Mouse (Mus musculus): ENCODE results near the gene Rasa2. TPM values are rescaled to one million over a fixed set of nuclear protein-coding genes. Genes with fewer than 3 reads are reported as not detected.

Gene Rasa2
- total and polyA plus RNA-seq, 2 experiments from 2014 or later, result 14.0 to 23.2 TPM

DNA sequence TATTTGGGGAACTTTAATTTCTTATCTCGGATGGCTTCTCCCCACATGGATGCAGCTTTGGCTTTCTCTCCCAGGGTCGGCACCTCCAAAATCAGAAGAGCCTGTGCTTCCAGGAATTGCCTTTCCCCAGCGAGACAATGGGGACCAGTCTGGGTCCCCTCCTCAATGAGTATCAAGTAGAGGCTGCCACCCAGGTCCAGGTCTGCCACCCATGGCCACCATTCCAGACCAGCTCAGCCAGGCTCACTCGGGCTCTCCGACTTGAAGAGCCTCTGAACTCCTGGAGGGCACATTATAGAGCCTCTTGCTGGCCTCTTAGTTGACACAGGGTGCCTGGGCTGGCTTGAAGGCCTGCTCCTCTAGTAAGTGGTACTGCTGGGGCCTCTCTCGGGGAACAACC, 97.9 kb downstream of the Rasa2 start:
- Histone ChIP-seq H3K9ac (no peak overlapping the region), H3K27me3 (ENCODE audit: insufficient read depth, low read length) (no peaks in the 10 kb centered on the region), H3K4me3 (ENCODE audit: low read depth, low read length) (no peak overlapping the region), H3K4me1 (ENCODE audit: insufficient read depth) (0 out of 2 replicates have a peak, but pooled peaks cover 3% of the 10 kb centered on the region), H3K27ac (ENCODE audit: low read depth, low read length) (no peak overlapping the region), H3K36me3 (ENCODE audit: insufficient read depth) (no peaks in the 10 kb centered on the region), H3K4me2 (ENCODE audit: low read depth) (no peak overlapping the region), H3K9me3 (ENCODE audit: low read length) (no peaks in the 10 kb centered on the region)
- no peak for TF ChIP-seq CTCF (IDR thresholded peaks at IDR 0.05; ENCODE audit: low read depth)
- 87% methylated on average over 6 of the region's 6 CpGs for WGBS
- DNase-seq (no peak), ATAC-seq (no peak)

DNA sequence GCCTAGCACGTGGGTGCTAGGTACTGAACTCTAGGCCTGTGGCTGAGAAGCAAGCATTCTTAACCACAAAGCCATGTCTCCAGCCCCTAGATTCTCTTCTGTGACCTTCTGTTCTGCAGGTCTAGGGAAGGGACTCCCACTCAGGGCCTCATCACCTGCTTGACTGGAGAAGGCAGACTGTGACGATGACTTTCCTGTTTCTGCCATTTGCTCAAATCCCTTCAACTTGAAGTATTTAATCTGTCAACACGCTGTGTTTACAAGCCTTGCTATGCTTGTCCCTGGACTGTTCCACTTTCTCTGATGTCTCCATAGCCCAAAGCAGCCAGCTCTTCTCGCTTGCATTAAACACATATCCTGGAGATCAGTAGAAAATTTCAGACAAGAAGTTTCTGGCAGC, 98.9 kb downstream of the Rasa2 start:
- Histone ChIP-seq H3K27me3 (ENCODE audit: insufficient read depth, low read length) (no peaks in the 10 kb centered on the region), H3K9me3 (ENCODE audit: low read length) (no peaks in the 10 kb centered on the region), H3K27ac (ENCODE audit: low read depth, low read length) (no peak overlapping the region), H3K4me2 (ENCODE audit: low read depth) (no peak overlapping the region), H3K36me3 (ENCODE audit: insufficient read depth) (no peaks in the 10 kb centered on the region), H3K4me3 (ENCODE audit: low read depth, low read length) (no peak overlapping the region), H3K4me1 (ENCODE audit: insufficient read depth) (0 out of 2 replicates have a peak, but pooled peaks cover 3% of the 10 kb centered on the region), H3K9ac (no peak overlapping the region)
- WGBS, result 71% methylated on average over 4 of the region's 4 CpGs
- no peak for TF ChIP-seq CTCF (IDR thresholded peaks at IDR 0.05; ENCODE audit: low read depth)
- ATAC-seq, result no peak
- DNase-seq, result no peak

DNA sequence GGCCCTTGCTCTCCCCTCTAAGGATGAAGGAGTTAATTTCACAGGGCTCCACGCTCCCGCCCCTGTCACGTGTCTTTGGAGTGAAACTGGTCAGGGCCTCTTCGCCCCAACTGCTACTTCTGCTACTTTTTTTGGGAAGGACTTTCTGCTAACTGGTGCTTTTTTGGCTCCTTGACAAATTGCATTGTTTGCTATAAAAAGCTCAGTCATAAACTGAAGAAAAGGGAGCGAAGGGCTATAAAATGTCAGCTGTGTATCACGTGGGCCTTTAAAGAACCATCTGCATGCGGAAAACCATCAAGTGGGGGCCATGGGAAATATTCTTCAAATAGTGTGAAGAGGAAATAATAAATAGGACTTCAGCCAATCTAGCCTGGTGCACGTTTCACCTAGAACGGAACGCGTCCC, 100.7 kb downstream of the Rasa2 start:
- 38% methylated on average over 11 of the region's 11 CpGs for WGBS
- DNase-seq, result no peak
- no peak for TF ChIP-seq CTCF (IDR thresholded peaks at IDR 0.05; ENCODE audit: low read depth)
- no peak for ATAC-seq
- Histone ChIP-seq H3K27me3 (ENCODE audit: insufficient read depth, low read length) (no peaks in the 10 kb centered on the region), H3K4me2 (ENCODE audit: low read depth) (no peak overlapping the region; the same call in 1 of the 2 replicates), H3K27ac (ENCODE audit: low read depth, low read length) (no peak overlapping the region), H3K4me3 (ENCODE audit: low read depth, low read length) (no peak overlapping the region), H3K36me3 (ENCODE audit: insufficient read depth) (no peaks in the 10 kb centered on the region), H3K9me3 (ENCODE audit: low read length) (no peaks in the 10 kb centered on the region), H3K4me1 (ENCODE audit: insufficient read depth) (0 out of 2 replicates have a peak, but pooled peaks cover 3% of the 10 kb centered on the region), H3K9ac (no peak overlapping the region)

DNA sequence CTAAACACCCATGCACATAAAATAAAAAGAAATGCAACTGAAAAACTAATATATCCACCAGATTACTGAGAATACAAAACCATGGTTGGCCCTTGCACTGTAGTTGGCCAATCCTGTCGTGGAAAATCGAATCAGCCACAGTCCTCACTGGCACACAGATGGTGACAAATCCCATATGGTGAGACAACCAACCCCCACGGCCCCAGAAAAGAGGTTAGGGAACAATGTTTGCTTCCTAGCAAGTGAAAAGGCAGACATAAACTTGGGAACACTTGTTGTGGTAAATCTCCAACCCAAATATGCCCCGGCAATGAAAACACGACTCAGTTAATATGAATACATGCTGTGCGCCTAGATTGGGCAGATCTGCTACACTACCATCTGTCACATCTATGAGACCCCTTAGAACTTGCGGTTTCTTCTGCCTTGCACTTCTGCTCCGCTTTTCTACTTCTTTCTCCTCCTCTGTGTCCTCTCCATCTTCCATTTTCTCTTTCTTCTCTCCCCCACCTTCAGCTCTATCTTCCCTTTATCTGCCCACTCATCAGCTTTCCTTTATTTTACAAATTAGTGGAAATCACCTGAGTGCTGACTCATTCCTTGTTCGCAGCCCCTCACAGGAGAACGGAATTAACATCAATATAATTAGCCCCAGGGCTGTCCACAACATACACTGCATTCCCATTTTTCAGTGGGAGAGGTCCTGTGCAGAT, 101.3 kb downstream of the Rasa2 start:
- ATAC-seq (no peak), DNase-seq (no peak)
- Histone ChIP-seq H3K9ac (no peak overlapping the region), H3K27ac (ENCODE audit: low read depth, low read length) (no peak overlapping the region), H3K4me3 (ENCODE audit: low read depth, low read length) (no peak overlapping the region), H3K4me1 (ENCODE audit: insufficient read depth) (0 out of 2 replicates have a peak, but pooled peaks cover 3% of the 10 kb centered on the region), H3K9me3 (ENCODE audit: low read length) (no peaks in the 10 kb centered on the region), H3K36me3 (ENCODE audit: insufficient read depth) (no peaks in the 10 kb centered on the region), H3K27me3 (ENCODE audit: insufficient read depth, low read length) (no peaks in the 10 kb centered on the region), H3K4me2 (ENCODE audit: low read depth) (no peak overlapping the region; the same call in 1 of the 2 replicates)
- no peak for TF ChIP-seq CTCF (IDR thresholded peaks at IDR 0.05; ENCODE audit: low read depth)
- 51% methylated on average over 10 of the region's 10 CpGs for WGBS

DNA sequence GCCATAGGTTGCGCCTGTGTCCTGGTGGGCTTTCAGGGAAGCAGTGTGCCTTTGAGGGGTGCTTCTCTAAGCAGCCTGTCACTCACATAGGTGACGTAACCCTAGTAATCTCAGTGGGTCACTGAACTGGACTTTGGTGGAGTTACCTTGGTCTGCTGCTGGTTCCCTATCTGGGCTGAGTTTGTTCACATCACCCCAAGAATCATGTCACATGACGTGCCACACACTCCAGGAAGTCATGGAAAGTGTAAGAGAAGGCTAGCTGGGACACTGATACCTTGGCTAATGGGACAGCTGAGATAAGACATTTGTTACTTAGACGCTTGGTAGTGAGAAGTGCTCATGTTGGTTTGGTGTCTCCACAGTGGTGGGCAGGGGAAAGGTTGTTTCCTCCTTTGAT, 105.4 kb downstream of the Rasa2 start:
- Histone ChIP-seq H3K9ac (no peak overlapping the region), H3K36me3 (ENCODE audit: insufficient read depth) (no peaks in the 10 kb centered on the region), H3K4me1 (ENCODE audit: insufficient read depth) (0 out of 2 replicates have a peak, but pooled peaks cover 3% of the 10 kb centered on the region), H3K27ac (ENCODE audit: low read depth, low read length) (no peak overlapping the region), H3K4me2 (ENCODE audit: low read depth) (no peak overlapping the region), H3K9me3 (ENCODE audit: low read length) (no peaks in the 10 kb centered on the region), H3K27me3 (ENCODE audit: insufficient read depth, low read length) (no peaks in the 10 kb centered on the region), H3K4me3 (ENCODE audit: low read depth, low read length) (no peak overlapping the region)
- 83% methylated on average over 4 of the region's 4 CpGs for WGBS
- ATAC-seq (no peak), DNase-seq (no peak)
- no peak for TF ChIP-seq CTCF (IDR thresholded peaks at IDR 0.05; ENCODE audit: low read depth)

DNA sequence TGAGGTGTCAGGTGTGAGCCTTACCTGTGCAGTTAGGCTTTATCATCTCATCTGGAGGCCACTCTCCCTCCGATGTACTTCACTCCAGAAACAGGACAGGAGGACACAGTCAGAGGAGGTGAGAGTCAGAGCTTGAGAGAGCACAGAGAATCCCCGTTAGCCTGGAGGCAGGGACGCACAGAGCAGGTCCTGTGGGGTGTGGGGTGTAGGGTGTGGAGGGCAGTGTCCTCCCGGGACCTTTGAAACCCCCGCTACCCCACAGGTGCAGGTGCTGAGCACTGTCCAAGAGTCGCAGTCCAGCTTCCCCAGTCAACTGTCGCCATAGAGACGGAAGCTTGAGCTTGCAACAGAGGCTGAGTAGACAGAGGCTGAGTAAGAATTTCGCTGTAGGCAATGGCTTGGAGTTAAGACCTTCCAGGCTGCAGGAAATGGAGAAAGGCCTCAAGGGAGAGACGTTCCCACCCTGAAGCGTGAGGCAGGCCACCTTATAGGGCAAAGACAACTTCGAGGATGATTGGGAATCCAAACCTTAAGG, 106.4 kb downstream of the Rasa2 start, which contains the start of gene Gm28729:
Gene Gm28729 (minus strand): TSS at position 293 of the 535 bp plus-strand sequence.
- WGBS, result 58% methylated on average over 12 of the region's 12 CpGs
- no peak within 1 kb of the TSS for H3K4me2 ChIP-seq (ENCODE audit: low read depth)
- H3K4me3 ChIP-seq (ENCODE audit: low read depth, low read length), result no peak within 1 kb of the TSS
- no peak for DNase-seq
- no peaks in the 10 kb centered on the region for H3K27me3 ChIP-seq (ENCODE audit: insufficient read depth, low read length)
- no peak for ATAC-seq
- no peaks in the 10 kb centered on the region for H3K4me1 ChIP-seq (ENCODE audit: insufficient read depth)
- no peaks in the 10 kb centered on the region for H3K9me3 ChIP-seq (ENCODE audit: low read length)
- no peak for TF ChIP-seq CTCF (IDR thresholded peaks at IDR 0.05; ENCODE audit: low read depth)
- no peak within 1 kb of the TSS for H3K9ac ChIP-seq
- no peak within 1 kb of the TSS for H3K27ac ChIP-seq (ENCODE audit: low read depth, low read length)
- H3K36me3 ChIP-seq (ENCODE audit: insufficient read depth), result no peaks in the 10 kb centered on the region

DNA sequence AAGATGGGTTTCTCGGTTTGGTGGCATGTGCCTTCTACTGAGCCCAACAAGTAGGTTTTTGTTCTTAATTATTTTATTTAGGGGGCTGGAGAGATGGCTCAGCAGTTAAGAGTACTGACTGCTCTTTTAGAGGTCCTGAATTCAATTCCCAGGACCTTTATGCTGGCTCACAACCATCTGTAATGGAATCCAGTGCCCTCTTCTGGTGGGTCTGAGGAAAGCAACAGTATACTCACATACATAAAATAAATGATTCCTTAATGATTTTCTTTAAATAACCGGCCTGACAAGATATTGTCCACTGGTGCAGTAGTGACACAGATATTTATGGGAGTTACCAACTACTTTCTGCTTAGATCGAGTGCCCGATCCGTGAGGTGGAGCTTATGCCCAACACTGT, 108.3 kb downstream of the Rasa2 start:
- DNase-seq, result no peak
- no peak for TF ChIP-seq CTCF (IDR thresholded peaks at IDR 0.05; ENCODE audit: low read depth)
- no peaks in the 10 kb centered on the region for H3K9me3 ChIP-seq (ENCODE audit: low read length)
- no peaks in the 10 kb centered on the region for H3K27me3 ChIP-seq (ENCODE audit: insufficient read depth, low read length)
- H3K9ac ChIP-seq, result no peak overlapping the region
- no peaks in the 10 kb centered on the region for H3K4me1 ChIP-seq (ENCODE audit: insufficient read depth)
- WGBS, result 93% methylated on average over 5 of the region's 5 CpGs
- ATAC-seq, result no peak
- no peaks in the 10 kb centered on the region for H3K36me3 ChIP-seq (ENCODE audit: insufficient read depth)
- H3K27ac ChIP-seq (ENCODE audit: low read depth, low read length), result no peak overlapping the region
- no peak overlapping the region for H3K4me2 ChIP-seq (ENCODE audit: low read depth)
- no peak overlapping the region for H3K4me3 ChIP-seq (ENCODE audit: low read depth, low read length)

Measured in forebrain, postnatal 0 days (tissue).